Mouse (Mus musculus): ENCODE results near the gene Slc5a6. TPM values are rescaled to one million over a fixed set of nuclear protein-coding genes. Genes with fewer than 3 reads are reported as not detected.

Slc5a6 gene
- 1 to 10 TPM; 4.7 to 6.5 TPM for polyA plus RNA-seq (2017; shearing (Covaris generic))

DNA sequence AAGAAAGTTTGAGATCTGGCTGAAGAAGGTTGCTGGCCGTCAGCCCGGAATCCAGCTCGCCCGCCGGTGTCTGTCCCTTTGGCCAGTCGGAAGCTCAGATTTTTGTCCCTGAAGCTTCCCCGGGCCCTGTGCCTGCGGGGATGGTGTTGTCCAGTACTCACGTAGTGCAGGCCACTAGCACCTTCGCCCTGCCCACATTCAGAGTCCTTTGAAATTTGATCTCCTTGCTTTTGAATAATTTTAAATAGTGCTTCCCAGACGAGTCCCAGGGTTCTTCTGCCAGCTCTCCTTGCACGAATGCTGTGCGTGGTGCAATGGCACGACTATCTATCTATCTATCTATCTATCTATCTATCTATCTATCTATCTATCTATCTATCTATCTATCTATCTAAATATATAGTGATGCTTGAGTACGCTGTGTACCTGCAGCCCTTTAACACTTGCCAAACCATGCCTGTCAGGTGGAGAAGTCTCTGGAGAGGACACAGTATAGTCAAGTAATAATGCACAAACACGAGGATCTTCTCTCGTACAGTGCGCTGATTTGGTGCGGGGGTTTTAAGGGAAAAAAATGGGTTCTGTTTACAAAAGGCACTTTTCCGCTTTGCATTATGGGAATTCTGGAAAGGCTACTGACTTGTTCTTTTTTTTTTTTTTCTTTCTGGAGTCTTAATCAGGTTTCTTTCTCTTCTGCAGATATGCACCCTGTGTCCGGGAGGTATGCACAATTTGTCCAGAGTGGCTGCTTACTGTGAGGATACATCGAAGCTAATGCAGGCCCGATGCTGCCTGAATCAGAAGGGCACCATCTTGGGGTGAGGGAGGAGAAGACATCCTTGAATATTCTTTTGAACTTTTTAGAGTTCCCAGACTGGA lies at the start of gene Slc5a6:
Gene Slc5a6, minus strand, starts transcription at position 162 of the 879 bp plus-strand sequence.

GRCm38 (mm10) chr5:31054261-31055215 lies 5.8 kb upstream of the Slc5a6 start, which contains the start of gene Cad:
TSS of gene Cad (plus strand) at chr5:31054780.

DNA sequence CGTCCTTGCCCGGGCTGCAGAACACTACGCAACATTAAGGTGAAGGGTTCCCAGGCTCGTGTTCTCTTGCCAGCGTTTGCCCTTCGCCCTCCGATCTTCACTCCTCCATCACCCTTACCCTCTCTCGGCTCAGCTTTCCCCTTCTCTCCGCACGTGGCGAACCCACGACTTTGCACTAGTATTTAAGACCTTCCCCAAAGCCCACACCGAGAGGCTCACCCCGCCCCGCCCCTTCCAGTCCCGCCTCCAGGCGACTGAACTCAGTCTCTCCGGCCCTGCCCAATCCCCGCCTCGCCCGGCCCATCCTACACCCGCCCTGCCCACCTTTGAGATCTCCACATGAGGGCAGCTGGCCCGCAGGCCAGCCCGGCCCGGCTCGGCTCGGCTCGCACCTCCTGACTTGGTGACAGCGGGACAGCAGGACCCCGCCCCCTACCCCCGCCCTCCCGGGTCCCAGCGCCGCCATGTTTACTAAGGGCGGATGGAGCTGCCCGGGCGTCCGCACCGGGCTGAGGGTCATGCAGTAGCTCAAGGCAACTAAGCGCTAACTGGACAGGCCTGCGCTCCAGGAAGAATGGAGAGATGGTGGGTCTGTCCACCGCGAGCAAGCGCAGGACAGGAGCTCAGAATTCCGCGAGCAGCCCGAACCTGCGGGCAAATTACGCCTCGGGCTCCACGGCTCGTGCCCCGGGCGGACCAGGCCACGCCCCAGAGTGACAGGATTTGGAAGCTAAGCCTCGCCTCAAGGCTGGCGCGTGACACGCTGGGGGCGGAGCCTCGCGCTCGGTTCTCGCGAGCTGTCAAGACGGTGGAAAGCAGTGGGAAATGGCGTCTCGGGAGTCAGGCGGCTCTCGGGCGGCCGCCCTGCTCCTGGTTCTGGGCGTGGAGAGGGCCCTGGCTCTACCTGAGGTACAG lies 619 bp downstream of the Slc5a6 start, which contains the start of gene Atraid:
Gene Atraid, plus strand, starts transcription at position 465 of the 915 bp plus-strand sequence.

Other genes starting within 250 kb of the Slc5a6 start
- 1 to 10 TPM; 5.3 to 9.4 TPM for gene Mapre3, start 234.3 kb downstream of the Slc5a6 start, polyA plus RNA-seq (2017; shearing (Covaris generic))
- gene Tmem214, start 180.9 kb downstream of the Slc5a6 start, polyA plus RNA-seq (2017; shearing (Covaris generic)): 10 to 100 TPM; 40.8 to 58.5 TPM
- gene Agbl5, start 160.2 kb downstream of the Slc5a6 start, polyA plus RNA-seq (2017; shearing (Covaris generic)): 10 to 100 TPM; 14.0 to 15.8 TPM
- gene Ost4, start 141.1 kb downstream of the Slc5a6 start, polyA plus RNA-seq (2017; shearing (Covaris generic)): 100 to 1,000 TPM; 254 to 259 TPM
- gene Emilin1, start 135.5 kb downstream of the Slc5a6 start, polyA plus RNA-seq (2017; shearing (Covaris generic)): 10 to 100 TPM in 1 of 2 experiments, 1 to 10 TPM in 1; 2.9 to 10.4 TPM
- gene Khk, start 127.5 kb downstream of the Slc5a6 start, polyA plus RNA-seq (2017; shearing (Covaris generic)): 10 to 100 TPM; 14.9 to 29.3 TPM
- under 1 TPM in 1 of 2 experiments, not detected in 1; 0.34 TPM for gene Cgref1, start 103.3 kb downstream of the Slc5a6 start, polyA plus RNA-seq (2017; shearing (Covaris generic))
- 100 to 1,000 TPM; 163 to 180 TPM for gene Preb, start 88.6 kb downstream of the Slc5a6 start, polyA plus RNA-seq (2017; shearing (Covaris generic))
- not detected for gene Tcf23, start 80.3 kb downstream of the Slc5a6 start, polyA plus RNA-seq (2017; shearing (Covaris generic))
- 100 to 1,000 TPM in 1 of 2 experiments, 10 to 100 TPM in 1; 84.2 to 138 TPM for gene Atraid, start 612 bp downstream of the Slc5a6 start, polyA plus RNA-seq (2017; shearing (Covaris generic))
- gene Cad, start 5.9 kb upstream of the Slc5a6 start, polyA plus RNA-seq (2017; shearing (Covaris generic)): 10 to 100 TPM; 11.3 to 17.1 TPM
- gene Dnajc5g, start 57.4 kb upstream of the Slc5a6 start, polyA plus RNA-seq (2017; shearing (Covaris generic)): under 1 TPM in 1 of 2 experiments, not detected in 1; 0.15 TPM
- gene Slc30a3, start 59.3 kb upstream of the Slc5a6 start, polyA plus RNA-seq (2017; shearing (Covaris generic)): not detected
- not detected for gene Trim54, start 67.8 kb upstream of the Slc5a6 start, polyA plus RNA-seq (2017; shearing (Covaris generic))
- not detected for gene Ucn, start 89.9 kb upstream of the Slc5a6 start, polyA plus RNA-seq (2017; shearing (Covaris generic))
- 10 to 100 TPM; 27.4 to 29.4 TPM for gene Mpv17, start 105.3 kb upstream of the Slc5a6 start, polyA plus RNA-seq (2017; shearing (Covaris generic))
- gene Gm29609, start 131.0 kb upstream of the Slc5a6 start, polyA plus RNA-seq (2017; shearing (Covaris generic)): 1 to 10 TPM in 1 of 2 experiments, under 1 TPM in 1; 0.49 to 1.0 TPM
- 10 to 100 TPM; 76.8 to 79.6 TPM for gene Gtf3c2, start 131.2 kb upstream of the Slc5a6 start, polyA plus RNA-seq (2017; shearing (Covaris generic))
- gene Snx17, start 144.3 kb upstream of the Slc5a6 start, polyA plus RNA-seq (2017; shearing (Covaris generic)): 100 to 1,000 TPM; 114 to 130 TPM
- 10 to 100 TPM; 64.5 to 68.8 TPM for gene Eif2b4, start 144.5 kb upstream of the Slc5a6 start, polyA plus RNA-seq (2017; shearing (Covaris generic))
- gene Zfp513, start 153.4 kb upstream of the Slc5a6 start, polyA plus RNA-seq (2017; shearing (Covaris generic)): 10 to 100 TPM; 20.9 to 23.3 TPM
- gene Ppm1g, start 171.8 kb upstream of the Slc5a6 start, polyA plus RNA-seq (2017; shearing (Covaris generic)): 100 to 1,000 TPM; 141 to 145 TPM
- 100 to 1,000 TPM; 167 to 175 TPM for gene Nrbp1, start 191.9 kb upstream of the Slc5a6 start, polyA plus RNA-seq (2017; shearing (Covaris generic))
- under 1 TPM; 0.33 to 0.61 TPM for gene Gm9970, start 192.3 kb upstream of the Slc5a6 start, polyA plus RNA-seq (2017; shearing (Covaris generic))
- gene Krtcap3, start 202.8 kb upstream of the Slc5a6 start, polyA plus RNA-seq (2017; shearing (Covaris generic)): 10 to 100 TPM; 36.3 to 71.9 TPM
- gene Ift172, start 242.2 kb upstream of the Slc5a6 start, polyA plus RNA-seq (2017; shearing (Covaris generic)): 1 to 10 TPM; 3.4 to 5.1 TPM
- under 1 TPM in 1 of 2 experiments, not detected in 1; 0.41 TPM for gene Fndc4, start 247.2 kb upstream of the Slc5a6 start, polyA plus RNA-seq (2017; shearing (Covaris generic))
- gene Gckr, start 248.5 kb upstream of the Slc5a6 start, polyA plus RNA-seq (2017; shearing (Covaris generic)): under 1 TPM in 1 of 2 experiments, not detected in 1; 0.55 TPM